9 mouse cellular contexts compared by ENCODE assay signal in the genomic region with DNA sequence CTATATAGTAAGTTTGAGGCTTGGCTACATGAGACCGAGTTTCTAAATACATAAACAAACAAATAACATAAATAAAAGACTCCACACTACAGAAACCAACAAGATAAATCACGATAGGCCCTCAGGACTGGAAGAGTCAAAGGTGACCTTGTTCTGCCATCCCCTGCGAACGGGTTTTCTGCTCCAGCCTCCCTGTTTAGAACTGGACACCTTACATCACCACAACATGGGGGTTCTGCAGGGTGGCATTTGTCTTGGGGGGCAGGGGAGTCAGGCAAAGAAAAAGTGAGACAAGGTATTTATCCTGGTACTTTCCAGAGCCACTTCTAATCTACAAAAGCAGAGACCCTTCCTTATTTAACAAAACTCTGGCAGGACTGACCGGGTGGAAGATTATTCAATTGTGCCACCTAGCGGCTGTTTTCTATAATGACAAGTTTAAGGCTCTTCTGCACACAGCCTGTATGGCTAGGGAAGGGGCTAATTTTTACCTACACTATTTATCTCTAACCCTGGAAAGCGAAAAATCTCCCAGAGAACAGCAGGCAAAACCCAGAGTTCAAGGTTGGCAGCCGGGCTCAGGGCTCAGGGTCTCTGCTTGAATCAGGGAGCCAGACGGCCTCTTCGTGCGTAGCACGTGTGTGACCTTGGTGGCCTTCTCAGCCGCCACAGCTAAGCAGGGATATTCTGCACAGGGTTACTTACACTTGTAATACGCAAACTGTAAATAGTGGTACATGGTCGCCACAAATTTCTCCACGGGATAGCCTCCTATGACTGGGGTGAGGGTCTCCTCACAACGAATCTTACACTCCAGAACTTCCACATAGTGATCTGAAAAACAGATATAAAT. TPM values are rescaled to one million over a fixed set of nuclear protein-coding genes. Genes with fewer than 3 reads are reported as not detected.
DNase-seq lines count a peak whose midpoint lies in the region; ATAC-seq lines count a peak whose summit lies in the region.
"Had no signal": no experiment of that assay in that cellular context is flagged by ENCODE, and none has a peak within 500 bp of the region (broad histone marks: within the 10 kb centered on the region; RNA-seq: fewer than 3 reads in every experiment).

No protein-coding gene starts in this region.

- H3K9ac ChIP-seq in neural tube, embryonic 15.5 days (replicated peaks), result no peak overlapping the region

- H3K9me3 ChIP-seq in neural tube, embryonic 15.5 days (replicated peaks), result no peaks in the 10 kb centered on the region
- H3K9me3 ChIP-seq in forebrain, embryonic 10.5 days, result no peaks in the 10 kb centered on the region

- H3K36me3 ChIP-seq in neural tube, embryonic 15.5 days, result 0 out of 2 replicates have a peak, but pooled peaks cover 7% of the 10 kb centered on the region
- H3K36me3 ChIP-seq in forebrain, embryonic 10.5 days (replicated peaks), result peaks cover 15% of the 10 kb centered on the region; the same call in 1 of the 2 replicates

- H3K4me1 ChIP-seq in neural tube, embryonic 15.5 days, result no peaks in the 10 kb centered on the region
- no peaks in the 10 kb centered on the region for H3K4me1 ChIP-seq in forebrain, embryonic 10.5 days

- peak; percentile 45 for DNase-seq in neural tube, embryonic 10.5 days (ENCODE audit: extremely low spot score, low spot score)
- DNase-seq in R1 (ENCODE audit: low read depth, low spot score), result peak; percentile 75
- DNase-seq in forebrain, embryonic 10.5 days (ENCODE audit: extremely low spot score, low spot score), result peak; percentile 37
- DNase-seq in kidney, adult 9 months, result peak; percentile 59
- DNase-seq in testis, postnatal 14 days (ENCODE audit: low spot score), result no peak

- H3K27me3 ChIP-seq in neural tube, embryonic 15.5 days (replicated peaks), result no peaks in the 10 kb centered on the region
- H3K27me3 ChIP-seq in forebrain, embryonic 10.5 days (ENCODE audit: poor library complexity, severe bottlenecking), result no peaks in the 10 kb centered on the region

- H3K27ac ChIP-seq in neural tube, embryonic 15.5 days (replicated peaks), result no peak overlapping the region
- no peak overlapping the region for H3K27ac ChIP-seq in forebrain, embryonic 10.5 days
- H3K27ac ChIP-seq: macrophage had no signal

- 69% methylated on average over 17 of the region's 17 CpGs for WGBS in neural tube, embryonic 15.5 days
- 70% methylated on average over 17 of the region's 17 CpGs for WGBS in forebrain, embryonic 10.5 days

- no peak overlapping the region for H3K4me2 ChIP-seq in neural tube, embryonic 15.5 days

- no peak for ATAC-seq in neural tube, embryonic 15.5 days (ENCODE audit: low FRiP score)
- ATAC-seq in megakaryocyte-erythroid progenitor cell, adult 5-6 weeks (replicated peaks; ENCODE audit: low FRiP score, low TSS enrichment, poor library complexity, severe bottlenecking), result peak; percentile 40; the same call in 1 of the 2 replicates

- H3K4me3 ChIP-seq in neural tube, embryonic 15.5 days (replicated peaks), result no peak overlapping the region
- no peak overlapping the region for H3K4me3 ChIP-seq in forebrain, embryonic 10.5 days
- H3K4me3 ChIP-seq: erythroblast, embryonic 14.5 days had no signal

RNA-seq across cellular contexts. Expression of a gene that starts 9.4 kb away (rescaled TPM):
- 34.0 and 42.8 TPM in 2 replicates for polyA plus RNA-seq in neural tube, embryonic 15.5 days (2015; fragmentation: Nextera tagmentation; extraction: Ambion mirVana)
- polyA plus RNA-seq in forebrain, embryonic 10.5 days (2016; fragmentation: Nextera tagmentation; extraction: Ambion mirVana), result 30.7 and 31.6 TPM in 2 replicates
- 19.9 and 45.0 TPM in 2 replicates for total RNA-seq in megakaryocyte-erythroid progenitor cell, adult 5-6 weeks (2014; fragmentation: Nextera tagmentation)
- 13.1 and 13.6 TPM in 2 replicates for total RNA-seq in megakaryocyte-erythroid progenitor cell, adult 5-6 weeks (2017)

RNA-seq across cellular contexts. Expression of a gene that starts 19.8 kb away (rescaled TPM):
- 30.9 and 38.2 TPM in 2 replicates for polyA plus RNA-seq in neural tube, embryonic 15.5 days (2015; fragmentation: Nextera tagmentation; extraction: Ambion mirVana)
- polyA plus RNA-seq in forebrain, embryonic 10.5 days (2016; fragmentation: Nextera tagmentation; extraction: Ambion mirVana), result 22.6 and 22.8 TPM in 2 replicates
- 15.9 and 20.4 TPM in 2 replicates for total RNA-seq in megakaryocyte-erythroid progenitor cell, adult 5-6 weeks (2014; fragmentation: Nextera tagmentation)
- total RNA-seq in megakaryocyte-erythroid progenitor cell, adult 5-6 weeks (2017), result 11.5 and 23.4 TPM in 2 replicates

RNA-seq across cellular contexts. Expression of a gene that starts 19.8 kb away (rescaled TPM):
- polyA plus RNA-seq in neural tube, embryonic 15.5 days (2015; fragmentation: Nextera tagmentation; extraction: Ambion mirVana), result 8.8 and 11.8 TPM in 2 replicates
- polyA plus RNA-seq in forebrain, embryonic 10.5 days (2016; fragmentation: Nextera tagmentation; extraction: Ambion mirVana), result 10.1 and 10.7 TPM in 2 replicates
- total RNA-seq in megakaryocyte-erythroid progenitor cell, adult 5-6 weeks (2014; fragmentation: Nextera tagmentation), result 4.5 TPM in 2 replicates
- total RNA-seq in megakaryocyte-erythroid progenitor cell, adult 5-6 weeks (2017), result 0.75 and 3.7 TPM in 2 replicates

RNA-seq across cellular contexts. Expression of a gene that starts 51.2 kb away (rescaled TPM):
- not detected in 2 replicates for polyA plus RNA-seq in neural tube, embryonic 15.5 days (2015; fragmentation: Nextera tagmentation; extraction: Ambion mirVana)
- polyA plus RNA-seq in forebrain, embryonic 10.5 days (2016; fragmentation: Nextera tagmentation; extraction: Ambion mirVana), result not detected in 2 replicates
- total RNA-seq in megakaryocyte-erythroid progenitor cell, adult 5-6 weeks (2014; fragmentation: Nextera tagmentation), result not detected in 2 replicates
- total RNA-seq in megakaryocyte-erythroid progenitor cell, adult 5-6 weeks (2017), result not detected in 2 replicates
- polyA plus RNA-seq: erythroblast, embryonic 14.5 days had no signal
